Mouse (Mus musculus) CH12.LX (cell line): ENCODE measurements at regions not wholly inside any gene's neighbourhood (a gene's known extent, or its start where the extent isn't known, plus 50 kb on each side); places are given as distances from the start of the nearest gene placed in this dataset.

ENCODE experiments used
- CTCF ChIP-seq, 2 experiments: IDR thresholded peaks in 1 of 2; conservative IDR thresholded peaks in 1 of 2; 2 replicates each; pipeline ENCODE4 v1.5.1; 2011 to 2012; ENCODE audit warnings: low read depth in 2 of 2, low read length in 2 of 2, improper control_type of control experiment in 1 of 2, inconsistent platforms in 1 of 2, mild to moderate bottlenecking in 1 of 2, moderate library complexity in 1 of 2
- E2F4 ChIP-seq: IDR thresholded peaks from 2 replicates; pipeline ENCODE4 v1.6.1; 2011; ENCODE audit warnings: low read depth, low read length, improper control_type of control experiment; ENCODE audit not compliant: insufficient replicate concordance
- EP300 ChIP-seq: IDR thresholded peaks from 2 replicates; pipeline ENCODE4 v1.6.1; 2011; ENCODE audit warnings: low read length, improper control_type of control experiment
- KAT2A ChIP-seq: IDR thresholded peaks from 2 replicates; pipeline ENCODE4 v1.6.1; 2012; ENCODE audit warnings: low read length, improper control_type of control experiment, inconsistent platforms; ENCODE audit not compliant: insufficient replicate concordance
- MAFK ChIP-seq: IDR thresholded peaks from 2 replicates; pipeline ENCODE4 v1.6.1; 2011; ENCODE audit warnings: low read length, improper control_type of control experiment; ENCODE audit not compliant: insufficient replicate concordance
- MAX ChIP-seq: IDR thresholded peaks from 2 replicates; pipeline ENCODE4 v1.6.1; 2011; ENCODE audit warnings: low read length, improper control_type of control experiment
- NRF1 ChIP-seq: IDR thresholded peaks from 2 replicates; pipeline ENCODE4 v1.6.1; 2014; ENCODE audit warnings: low read depth, mild to moderate bottlenecking, inconsistent platforms, low read length, improper control_type of control experiment, moderate library complexity
- POLR2A ChIP-seq: IDR thresholded peaks from 2 replicates; pipeline ENCODE4 v1.6.1; 2011; ENCODE audit warnings: low read depth, mild to moderate bottlenecking, improper control_type of control experiment, low read length
- TCF12 ChIP-seq: IDR thresholded peaks from 2 replicates; pipeline ENCODE4 v1.6.1; 2014; ENCODE audit warnings: low read depth, mild to moderate bottlenecking, inconsistent platforms, low read length, improper control_type of control experiment
- USF1 ChIP-seq: IDR thresholded peaks from 2 replicates; pipeline ENCODE4 v1.6.1; 2014; ENCODE audit warnings: low read depth, mild to moderate bottlenecking, inconsistent platforms, low read length, improper control_type of control experiment
- USF2 ChIP-seq: conservative IDR thresholded peaks from 2 replicates; pipeline ENCODE4 v1.6.1; 2011; ENCODE audit warnings: low read depth, low read length, improper control_type of control experiment
- ZC3H11A ChIP-seq: IDR thresholded peaks from 2 replicates; pipeline ENCODE4 v1.6.1; 2012; ENCODE audit warnings: low read depth, mild to moderate bottlenecking, inconsistent platforms, low read length, improper control_type of control experiment
- ZNF384 ChIP-seq: IDR thresholded peaks from 2 replicates; pipeline ENCODE4 v1.6.1; 2012; ENCODE audit warnings: low read depth, low read length, improper control_type of control experiment, inconsistent platforms

DNA sequence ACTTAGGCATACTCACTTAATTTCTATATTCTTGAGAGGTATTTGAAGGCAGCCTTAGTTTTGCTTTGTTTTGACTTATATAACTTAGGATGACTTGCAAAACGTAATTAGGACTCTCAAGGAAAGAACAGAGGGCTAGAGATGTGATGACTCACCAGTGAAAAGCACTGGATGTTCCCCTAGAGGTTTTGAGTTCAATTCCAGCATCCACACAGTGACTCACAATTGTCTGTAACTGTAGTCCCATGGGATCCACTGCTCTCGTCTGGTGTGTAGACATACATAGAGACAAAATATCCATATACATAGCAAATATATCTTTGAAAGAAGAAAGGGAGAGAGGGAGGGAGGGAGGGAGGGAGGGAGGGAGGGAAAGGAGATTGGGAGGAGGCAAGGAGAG is 282.7 kb upstream of the 4930452B06Rik start:
- TF ChIP-seq MAFK (no peak), CTCF (conservative IDR thresholded peaks at IDR 0.05 in 1 of 2, IDR thresholded peaks at IDR 0.05 in 1 of 2; ENCODE audit: low read depth in 2 of 2, low read length in 2 of 2) (no peak), ZNF384 (no peak), EP300 (no peak), USF2 (no peak), POLR2A (no peak), NRF1 (no peak), USF1 (no peak), MAX (no peak), TCF12 (no peak), KAT2A (no peak), E2F4 (no peak), ZC3H11A (no peak)
